Mouse (Mus musculus) myocyte (in vitro differentiated cells): ENCODE measurements around the gene Slc5a8. TPM values are rescaled to one million over a fixed set of nuclear protein-coding genes. Genes with fewer than 3 reads are reported as not detected.

Source experiments
- H3K27me3 ChIP-seq: one replicate; pipeline ENCODE4 v1.6.1; 2011; ENCODE audit not compliant: control insufficient read depth, insufficient read depth, insufficient read length
- H3K36me3 ChIP-seq: one replicate; pipeline ENCODE4 v1.6.1; 2011; ENCODE audit not compliant: control insufficient read depth, insufficient read depth
- H3K4me2 ChIP-seq: one replicate; pipeline ENCODE4 v1.6.1; 2011; ENCODE audit warnings: low read depth, control low read depth
- H3K4me3 ChIP-seq: one replicate; pipeline ENCODE4 v1.5.1; 2011; ENCODE audit warnings: mild to moderate bottlenecking, control low read depth, moderate library complexity
- H3K79me2 ChIP-seq: one replicate; pipeline ENCODE4 v1.6.1; 2011; ENCODE audit not compliant: control insufficient read depth, insufficient read depth
- H3ac ChIP-seq: one replicate; pipeline ENCODE4 v1.6.1; 2011; ENCODE audit not compliant: control insufficient read depth, insufficient read length
- CEBPB ChIP-seq: IDR thresholded peaks from 2 replicates; pipeline ENCODE4 v1.6.1; 2011; ENCODE audit warnings: mild to moderate bottlenecking, moderate library complexity; ENCODE audit not compliant: poor library complexity, insufficient read depth, severe bottlenecking
- E2F4 ChIP-seq: IDR thresholded peaks from one replicate; pipeline ENCODE4 v1.6.1; 2011; ENCODE audit warnings: mild to moderate bottlenecking, control low read depth, moderate library complexity; ENCODE audit not compliant: insufficient read depth
- MAX ChIP-seq: IDR thresholded peaks from one replicate; pipeline ENCODE4 v1.6.1; 2011; ENCODE audit warnings: low read depth, mild to moderate bottlenecking, control low read depth
- MYOD1 ChIP-seq, 3 experiments: IDR thresholded peaks; one replicate each; pipeline ENCODE4 v1.6.1; 2011; ENCODE audit warnings: control low read depth in 2 of 3, low read depth in 2 of 3, mild to moderate bottlenecking in 2 of 3, moderate library complexity in 1 of 3; ENCODE audit not compliant: insufficient read length in 2 of 3, control insufficient read depth in 1 of 3
- MYOG ChIP-seq, 3 experiments: IDR thresholded peaks; one replicate each; pipeline ENCODE4 v1.6.1; 2011; ENCODE audit warnings: control low read depth in 2 of 3, low read depth in 2 of 3, mild to moderate bottlenecking in 2 of 3; ENCODE audit not compliant: insufficient read length in 2 of 3, control insufficient read depth in 1 of 3, insufficient read depth in 1 of 3
- POLR2A ChIP-seq: IDR thresholded peaks from one replicate; pipeline ENCODE4 v1.6.1; 2011; ENCODE audit warnings: low read depth, mild to moderate bottlenecking, control low read depth, moderate library complexity; ENCODE audit not compliant: insufficient read length
- POLR2AphosphoS2 ChIP-seq: IDR thresholded peaks from one replicate; pipeline ENCODE4 v1.6.1; 2011; ENCODE audit warnings: low read depth, control low read depth; ENCODE audit not compliant: insufficient read length
- REST ChIP-seq: IDR thresholded peaks from one replicate; pipeline ENCODE4 v1.6.1; 2011; ENCODE audit warnings: mild to moderate bottlenecking, control low read depth, moderate library complexity; ENCODE audit not compliant: insufficient read depth, insufficient read length
- SRF ChIP-seq: IDR thresholded peaks from one replicate; pipeline ENCODE4 v1.6.1; 2011; ENCODE audit warnings: low read depth; ENCODE audit not compliant: control insufficient read depth, insufficient read length
- TCF12 ChIP-seq: IDR thresholded peaks from one replicate; pipeline ENCODE4 v1.6.1; 2011; ENCODE audit warnings: mild to moderate bottlenecking, control low read depth; ENCODE audit not compliant: poor library complexity, insufficient read depth, severe bottlenecking
- TCF3 ChIP-seq: IDR thresholded peaks from one replicate; pipeline ENCODE4 v1.6.1; 2011; ENCODE audit warnings: low read depth, control low read depth; ENCODE audit not compliant: insufficient read length
- USF1 ChIP-seq: IDR thresholded peaks from one replicate; pipeline ENCODE4 v1.6.1; 2011; ENCODE audit warnings: low read depth, mild to moderate bottlenecking, control low read depth, moderate library complexity
- polyA plus RNA-seq: library from polyadenylated mRNA; unstranded; fragments of >200 nt; fragmentation: generic; extraction: Trizol; gene quantifications from one replicate; pipeline ENCODE4 v1.2.1, GENCODE M21; 2012; ENCODE audit warnings: missing spikeins

Gene Slc5a8
- polyA plus RNA-seq, 1 experiment: not detected

GRCm38 (mm10) chr10:88883721-88884120 lies 2.1 kb upstream of the Slc5a8 start:
- no peaks in the 10 kb centered on the region for H3K79me2 ChIP-seq
- TF ChIP-seq TCF12: no peak
- no peak for TF ChIP-seq REST
- TF ChIP-seq TCF3: no peak
- no peak for TF ChIP-seq POLR2A
- no peak for TF ChIP-seq POLR2AphosphoS2
- TF ChIP-seq CEBPB: no peak
- no peak for TF ChIP-seq E2F4
- no peak for TF ChIP-seq SRF
- no peak for TF ChIP-seq USF1
- no peak for TF ChIP-seq MAX
- TF ChIP-seq MYOG (IDR thresholded peaks at IDR 0.05; ENCODE audit: control insufficient read depth in 1 of 3, insufficient read depth in 1 of 3, insufficient read length in 2 of 3, low read depth in 2 of 3): no peak
- no peak for TF ChIP-seq MYOD1 (IDR thresholded peaks at IDR 0.05; ENCODE audit: control insufficient read depth in 1 of 3, insufficient read length in 2 of 3, low read depth in 2 of 3)
- H3K36me3 ChIP-seq: no peaks in the 10 kb centered on the region
- no peak overlapping the region for H3ac ChIP-seq
- no peak overlapping the region for H3K4me3 ChIP-seq
- peaks cover 6% of the 10 kb centered on the region for H3K27me3 ChIP-seq
- no peak overlapping the region for H3K4me2 ChIP-seq

GRCm38 (mm10) chr10:88884836-88885235 lies 956 bp upstream of the Slc5a8 start:
- Histone ChIP-seq H3K79me2 (no peaks in the 10 kb centered on the region), H3K27me3 (peaks cover 6% of the 10 kb centered on the region), H3K36me3 (no peaks in the 10 kb centered on the region), H3ac (no peak overlapping the region), H3K4me2 (no peak overlapping the region), H3K4me3 (no peak overlapping the region)
- TF ChIP-seq POLR2A (no peak), REST (no peak), CEBPB (no peak), TCF12 (no peak), MYOD1 (IDR thresholded peaks at IDR 0.05; ENCODE audit: control insufficient read depth in 1 of 3, insufficient read length in 2 of 3, low read depth in 2 of 3) (no peak), POLR2AphosphoS2 (no peak), SRF (no peak), USF1 (no peak), TCF3 (no peak), MYOG (IDR thresholded peaks at IDR 0.05; ENCODE audit: control insufficient read depth in 1 of 3, insufficient read depth in 1 of 3, insufficient read length in 2 of 3, low read depth in 2 of 3) (no peak), E2F4 (no peak), MAX (no peak)

- Histone ChIP-seq H3K36me3 (no peaks in the 10 kb centered on the region), H3K27me3 (peaks cover 6% of the 10 kb centered on the region), H3K4me3 (no peak overlapping the region), H3K4me2 (no peak overlapping the region), H3K79me2 (no peaks in the 10 kb centered on the region), H3ac (no peak overlapping the region)
- TF ChIP-seq POLR2AphosphoS2 (no peak), E2F4 (no peak), TCF12 (no peak), POLR2A (no peak), SRF (no peak), MYOG (IDR thresholded peaks at IDR 0.05; ENCODE audit: control insufficient read depth in 1 of 3, insufficient read depth in 1 of 3, insufficient read length in 2 of 3, low read depth in 2 of 3) (no peak), CEBPB (no peak), MYOD1 (IDR thresholded peaks at IDR 0.05; ENCODE audit: control insufficient read depth in 1 of 3, insufficient read length in 2 of 3, low read depth in 2 of 3) (no peak), REST (no peak), USF1 (no peak), TCF3 (no peak), MAX (no peak)
These were observed 322 bp downstream of the Slc5a8 start for GRCm38 (mm10) chr10:88886114-88886513.

- Histone ChIP-seq H3K36me3 (no peaks in the 10 kb centered on the region), H3K4me2 (no peak overlapping the region), H3K79me2 (no peaks in the 10 kb centered on the region), H3K4me3 (no peak overlapping the region), H3K27me3 (peaks cover 6% of the 10 kb centered on the region), H3ac (no peak overlapping the region)
- TF ChIP-seq SRF: no peak
- TF ChIP-seq POLR2A: no peak
- TF ChIP-seq MYOD1 (IDR thresholded peaks at IDR 0.05; ENCODE audit: control insufficient read depth in 1 of 3, insufficient read length in 2 of 3, low read depth in 2 of 3): no peak
- TF ChIP-seq MAX: no peak
- no peak for TF ChIP-seq CEBPB
- TF ChIP-seq REST: no peak
- TF ChIP-seq MYOG (IDR thresholded peaks at IDR 0.05; ENCODE audit: control insufficient read depth in 1 of 3, insufficient read depth in 1 of 3, insufficient read length in 2 of 3, low read depth in 2 of 3): no peak
- TF ChIP-seq E2F4: no peak
- no peak for TF ChIP-seq TCF3
- no peak for TF ChIP-seq POLR2AphosphoS2
- no peak for TF ChIP-seq USF1
- TF ChIP-seq TCF12: no peak
These were observed 2.6 kb downstream of the Slc5a8 start for GRCm38 (mm10) chr10:88888376-88888775.
